Mouse (Mus musculus) neural tube, embryonic 15.5 days (tissue): ENCODE results near the gene Fam53b. TPM values are rescaled to one million over a fixed set of nuclear protein-coding genes. Genes with fewer than 3 reads are reported as not detected.

ENCODE experiments used
- ATAC-seq: fragments of 200-750 bp; cut with Nextera tagmentation; 2 replicates; pipeline ENCODE4 v1.8.0; 2017; ENCODE audit warnings: mild to moderate bottlenecking, moderate TSS enrichment, moderate library complexity; ENCODE audit not compliant: low FRiP score
- H3K27ac ChIP-seq: fragments of 300-500 bp; sonication (generic); replicated peaks from 2 replicates; pipeline ENCODE4 v1.5.1; 2015; ENCODE audit warnings: mild to moderate bottlenecking, inconsistent platforms
- H3K27me3 ChIP-seq: fragments of 300-500 bp; sonication (generic); replicated peaks from 2 replicates; pipeline ENCODE4 v1.6.1; 2015; ENCODE audit warnings: inconsistent platforms
- H3K36me3 ChIP-seq: fragments of 300-500 bp; sonication (generic); 2 replicates; pipeline ENCODE4 v1.6.1; 2015; ENCODE audit warnings: inconsistent platforms
- H3K4me1 ChIP-seq: fragments of 300-500 bp; sonication (generic); 2 replicates; pipeline ENCODE4 v1.6.1; 2015; ENCODE audit warnings: inconsistent platforms
- H3K4me2 ChIP-seq: fragments of 300-500 bp; sonication (generic); 2 replicates; pipeline ENCODE4 v1.6.1; 2015; ENCODE audit warnings: inconsistent platforms, mild to moderate bottlenecking, moderate library complexity
- H3K4me3 ChIP-seq: fragments of 300-500 bp; sonication (generic); replicated peaks from 2 replicates; pipeline ENCODE4 v1.5.1; 2015; ENCODE audit warnings: mild to moderate bottlenecking, inconsistent platforms
- H3K9ac ChIP-seq: fragments of 300-500 bp; sonication (generic); replicated peaks from 2 replicates; pipeline ENCODE4 v1.6.1; 2015; ENCODE audit warnings: mild to moderate bottlenecking, inconsistent platforms
- H3K9me3 ChIP-seq: fragments of 300-500 bp; sonication (generic); replicated peaks from 2 replicates; pipeline ENCODE4 v1.6.1; 2016; ENCODE audit warnings: inconsistent platforms
- WGBS: fragments of 180-500 bp; shearing (Covaris S2); methylation state at CpG from one replicate; pipeline ENCODE4 v1.1.7; 2015; ENCODE audit warnings: mixed read lengths; 5-methylcytosine and 5-hydroxymethylcytosine counted together
- polyA plus RNA-seq: library from polyadenylated mRNA; unstranded; fragments of >200 nt; fragmentation: Nextera tagmentation; extraction: Ambion mirVana; gene quantifications from 2 replicates; pipeline ENCODE4 v1.2.1, GENCODE M21; 2015

Gene Fam53b
- polyA plus RNA-seq, 1 experiment from 2014 or later = 12.4 TPM

DNA sequence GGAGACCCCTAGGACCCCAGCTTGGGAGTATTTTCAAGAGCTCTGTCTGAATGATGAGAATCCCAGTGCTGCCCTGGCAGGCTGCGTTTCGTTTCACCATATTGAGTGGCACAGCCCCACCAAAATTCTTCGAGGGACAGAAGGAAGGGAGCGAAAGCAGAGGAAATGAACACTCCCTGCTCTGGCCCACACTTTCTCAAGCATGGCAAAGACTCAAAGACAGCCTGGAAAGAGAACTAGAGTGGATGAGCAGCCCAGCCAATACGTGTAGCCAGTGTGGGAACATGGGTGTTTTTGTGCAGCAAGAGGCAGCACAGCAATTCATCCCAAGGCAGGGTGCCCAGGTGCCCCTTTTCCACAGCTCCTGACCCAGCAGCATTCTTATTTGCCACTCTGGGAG is 70.8 kb downstream of the Fam53b start:
- Histone ChIP-seq H3K36me3 (no peaks in the 10 kb centered on the region), H3K4me3 (no peak overlapping the region), H3K4me2 (no peak overlapping the region), H3K27ac (no peak overlapping the region), H3K9me3 (no peaks in the 10 kb centered on the region), H3K9ac (no peak overlapping the region), H3K4me1 (no peaks in the 10 kb centered on the region), H3K27me3 (no peaks in the 10 kb centered on the region)
- no peak for ATAC-seq
- WGBS = 90% methylated on average over 5 of the region's 5 CpGs

DNA sequence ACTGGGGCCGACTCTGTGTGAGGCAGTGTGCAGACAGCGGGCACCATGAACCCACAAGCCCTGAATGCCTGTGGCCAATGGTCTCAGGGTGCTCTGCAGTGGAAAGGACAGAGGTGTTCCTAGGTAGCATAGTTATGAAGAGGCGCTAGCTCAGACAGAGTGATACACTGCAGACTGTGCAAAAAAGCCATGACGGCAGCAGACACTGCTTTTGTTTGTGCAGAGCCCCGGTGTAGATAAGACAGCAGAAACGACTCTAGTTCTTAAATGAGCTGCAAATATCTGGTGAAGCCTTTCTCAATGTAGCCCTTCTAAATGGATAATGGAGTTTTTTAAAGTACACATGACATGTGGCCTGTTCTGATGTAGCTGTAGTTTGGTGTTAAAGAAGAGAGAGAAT is 73.9 kb downstream of the Fam53b start:
- Histone ChIP-seq H3K36me3 (no peaks in the 10 kb centered on the region), H3K27ac (no peak overlapping the region), H3K27me3 (no peaks in the 10 kb centered on the region), H3K9me3 (no peaks in the 10 kb centered on the region), H3K4me1 (peaks cover 17% of the 10 kb centered on the region), H3K4me2 (no peak overlapping the region), H3K9ac (no peak overlapping the region), H3K4me3 (no peak overlapping the region)
- WGBS = 89% methylated on average over 6 of the region's 6 CpGs
- ATAC-seq = no peak

DNA sequence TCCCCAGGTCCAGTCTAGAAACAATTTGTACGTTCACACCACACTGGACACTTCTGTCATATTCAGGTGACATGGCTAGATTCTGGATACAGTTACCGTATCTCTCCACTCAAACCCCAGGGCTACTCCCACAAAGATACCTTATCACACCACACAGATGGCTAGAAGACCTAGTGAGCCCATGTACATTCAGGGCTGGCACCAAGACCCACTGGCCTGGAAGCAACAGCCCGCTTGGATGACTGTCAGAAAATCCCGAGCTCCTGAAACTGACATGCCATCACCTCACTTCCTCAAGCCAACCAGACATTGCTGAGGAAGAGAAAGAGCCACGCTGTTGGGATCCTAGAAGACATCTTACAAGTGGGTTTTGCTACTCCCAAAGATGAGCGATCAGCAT is 74.8 kb downstream of the Fam53b start:
- Histone ChIP-seq H3K4me3 (no peak overlapping the region), H3K9me3 (no peaks in the 10 kb centered on the region), H3K9ac (no peak overlapping the region), H3K36me3 (no peaks in the 10 kb centered on the region), H3K4me2 (no peak overlapping the region), H3K4me1 (peaks cover 27% of the 10 kb centered on the region), H3K27me3 (no peaks in the 10 kb centered on the region), H3K27ac (no peak overlapping the region)
- no peak for ATAC-seq
- 97% methylated on average over 6 of the region's 6 CpGs for WGBS

- no peak overlapping the region for H3K9ac ChIP-seq
- no peaks in the 10 kb centered on the region for H3K36me3 ChIP-seq
- no peaks in the 10 kb centered on the region for H3K27me3 ChIP-seq
- peaks cover 53% of the 10 kb centered on the region for H3K4me1 ChIP-seq
- 65% methylated on average over 17 of the region's 17 CpGs for WGBS
- no peak overlapping the region for H3K4me2 ChIP-seq
- no peak overlapping the region for H3K4me3 ChIP-seq
- H3K9me3 ChIP-seq = no peaks in the 10 kb centered on the region
- H3K27ac ChIP-seq = peak overlapping the region; percentile 14; the same call in 1 of the 2 replicates
- no peak for ATAC-seq
Measured at GRCm38 (mm10) chr7:132736099-132736862, 77.4 kb downstream of the Fam53b start.

GRCm38 (mm10) chr7:132735145-132735544 is 78.5 kb downstream of the Fam53b start:
- no peak for ATAC-seq
- no peaks in the 10 kb centered on the region for H3K9me3 ChIP-seq
- no peak overlapping the region for H3K9ac ChIP-seq
- H3K4me1 ChIP-seq = peaks cover 63% of the 10 kb centered on the region
- H3K27me3 ChIP-seq = no peaks in the 10 kb centered on the region
- no peak overlapping the region for H3K4me3 ChIP-seq
- 64% methylated on average over 5 of the region's 5 CpGs for WGBS
- no peak overlapping the region for H3K27ac ChIP-seq
- H3K4me2 ChIP-seq = no peak overlapping the region
- H3K36me3 ChIP-seq = no peaks in the 10 kb centered on the region

- ATAC-seq = no peak
- Histone ChIP-seq H3K4me2 (no peak overlapping the region), H3K9ac (no peak overlapping the region), H3K27me3 (no peaks in the 10 kb centered on the region), H3K36me3 (no peaks in the 10 kb centered on the region), H3K27ac (no peak overlapping the region), H3K4me1 (peaks cover 63% of the 10 kb centered on the region), H3K9me3 (no peaks in the 10 kb centered on the region), H3K4me3 (no peak overlapping the region)
- 81% methylated on average over 9 of the region's 9 CpGs for WGBS
Measured at GRCm38 (mm10) chr7:132734222-132734621, 79.5 kb downstream of the Fam53b start.

DNA sequence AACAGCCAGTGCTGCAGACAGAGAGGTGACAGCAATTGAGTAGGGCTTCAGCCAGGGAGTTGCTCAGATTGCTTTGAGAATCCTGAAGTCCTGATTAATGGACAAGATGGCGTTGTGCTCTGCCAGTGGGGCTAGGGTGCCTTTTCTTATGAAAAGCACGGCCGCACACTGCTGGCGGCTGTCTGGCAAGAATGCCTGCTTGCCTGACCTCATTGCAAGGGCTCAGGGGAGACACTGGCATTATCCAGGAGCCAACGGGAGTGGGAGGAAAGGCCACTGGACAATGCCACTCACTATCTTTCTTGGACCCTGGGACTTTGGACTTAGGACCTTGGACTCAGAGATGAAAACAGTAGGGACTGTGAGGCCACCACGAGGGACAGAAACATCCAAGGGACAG is 80.2 kb downstream of the Fam53b start:
- H3K27ac ChIP-seq = peak overlapping the region; percentile 61
- H3K4me3 ChIP-seq = no peak overlapping the region
- no peaks in the 10 kb centered on the region for H3K36me3 ChIP-seq
- no peaks in the 10 kb centered on the region for H3K9me3 ChIP-seq
- peaks cover 63% of the 10 kb centered on the region for H3K4me1 ChIP-seq
- 37% methylated on average over 6 of the region's 6 CpGs for WGBS
- no peak overlapping the region for H3K9ac ChIP-seq
- no peak overlapping the region for H3K4me2 ChIP-seq
- ATAC-seq = 0 out of 2 replicates have a peak, but pooled peaks have one; percentile 29
- no peaks in the 10 kb centered on the region for H3K27me3 ChIP-seq

GRCm38 (mm10) chr7:132732136-132732789 is 81.4 kb downstream of the Fam53b start:
- no peak overlapping the region for H3K4me2 ChIP-seq
- WGBS = 32% methylated on average over 6 of the region's 6 CpGs
- H3K4me3 ChIP-seq = no peak overlapping the region
- H3K9ac ChIP-seq = no peak overlapping the region
- no peaks in the 10 kb centered on the region for H3K27me3 ChIP-seq
- no peaks in the 10 kb centered on the region for H3K36me3 ChIP-seq
- no peaks in the 10 kb centered on the region for H3K9me3 ChIP-seq
- peaks cover 63% of the 10 kb centered on the region for H3K4me1 ChIP-seq
- H3K27ac ChIP-seq = peak overlapping the region; percentile 56; the same call in 1 of the 2 replicates
- no peak; the same call in 1 of the 2 replicates for ATAC-seq

DNA sequence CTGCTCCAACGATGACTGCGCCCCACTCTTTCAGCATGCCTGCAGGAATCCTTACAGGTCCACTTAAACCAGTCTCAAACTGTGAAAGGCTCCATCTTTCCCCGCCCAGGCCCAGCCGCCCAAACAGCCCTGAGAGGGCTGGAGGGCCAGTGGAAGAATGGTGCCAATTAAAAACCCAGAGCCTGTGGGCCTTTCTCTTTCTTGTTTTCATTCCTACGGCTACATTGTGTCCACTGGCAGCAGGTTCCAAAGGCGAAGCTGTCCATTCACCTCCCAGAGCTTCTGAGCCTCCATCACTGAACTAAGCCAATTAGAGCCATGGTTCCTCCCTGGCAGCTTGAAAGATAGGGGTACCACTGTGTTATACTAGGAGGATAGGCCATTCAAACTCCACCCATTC is 82.1 kb downstream of the Fam53b start:
- H3K27ac ChIP-seq = peak overlapping the region; percentile 56; the same call in 1 of the 2 replicates
- peaks cover 62% of the 10 kb centered on the region for H3K4me1 ChIP-seq
- H3K9ac ChIP-seq = no peak overlapping the region
- H3K4me2 ChIP-seq = no peak overlapping the region
- H3K4me3 ChIP-seq = no peak overlapping the region
- no peaks in the 10 kb centered on the region for H3K27me3 ChIP-seq
- no peaks in the 10 kb centered on the region for H3K36me3 ChIP-seq
- 25% methylated on average over 6 of the region's 6 CpGs for WGBS
- H3K9me3 ChIP-seq = no peaks in the 10 kb centered on the region
- no peak for ATAC-seq

DNA sequence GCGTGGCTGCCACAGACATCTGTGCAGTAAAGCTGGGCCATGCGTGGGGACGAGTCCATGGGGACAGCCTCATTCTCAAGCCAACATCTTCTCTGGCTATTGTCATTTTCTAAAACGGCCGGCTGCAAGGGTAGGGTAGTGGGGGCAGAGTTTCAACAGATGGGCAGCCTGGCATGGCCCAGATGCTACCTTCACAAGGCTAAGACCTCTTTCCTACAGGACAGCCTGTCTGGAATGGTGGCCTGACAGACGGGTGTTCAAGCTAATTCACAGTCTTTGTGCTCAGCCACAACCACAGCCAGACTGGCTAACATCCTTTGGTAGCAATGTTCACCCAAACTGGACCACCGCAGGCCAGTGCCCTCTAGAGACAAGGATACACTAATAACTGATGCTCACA is 83.2 kb downstream of the Fam53b start:
- H3K9me3 ChIP-seq = no peaks in the 10 kb centered on the region
- H3K36me3 ChIP-seq = no peaks in the 10 kb centered on the region
- no peak overlapping the region for H3K4me2 ChIP-seq
- H3K4me3 ChIP-seq = no peak overlapping the region
- 46% methylated on average over 7 of the region's 7 CpGs for WGBS
- H3K27ac ChIP-seq = no peak overlapping the region
- no peaks in the 10 kb centered on the region for H3K27me3 ChIP-seq
- peaks cover 52% of the 10 kb centered on the region for H3K4me1 ChIP-seq
- no peak for ATAC-seq
- H3K9ac ChIP-seq = no peak overlapping the region

GRCm38 (mm10) chr7:132729093-132729831 is 84.4 kb downstream of the Fam53b start:
- no peaks in the 10 kb centered on the region for H3K9me3 ChIP-seq
- no peak overlapping the region for H3K4me3 ChIP-seq
- H3K36me3 ChIP-seq = no peaks in the 10 kb centered on the region
- no peaks in the 10 kb centered on the region for H3K27me3 ChIP-seq
- H3K9ac ChIP-seq = no peak overlapping the region
- H3K4me2 ChIP-seq = no peak overlapping the region
- peaks cover 45% of the 10 kb centered on the region for H3K4me1 ChIP-seq
- no peak for ATAC-seq
- 71% methylated on average over 4 of the region's 4 CpGs for WGBS
- H3K27ac ChIP-seq = no peak overlapping the region
